Mouse (Mus musculus) gastrocnemius, postnatal 36 days (tissue): ENCODE measurements around the gene Tln2. TPM values are rescaled to one million over a fixed set of nuclear protein-coding genes. Genes with fewer than 3 reads are reported as not detected.

ENCODE experiments used
- DNase-seq, 2 experiments: peaks; one replicate each; pipeline ENCODE4 v3.0.0; 2022
- intact Hi-C: fragments of 180-260 bp; cut with DNase I; formaldehyde crosslinking; loops from one replicate; pipeline ENCODE4 v1.15.1; 2025
- total RNA-seq, 2 experiments: library from RNA; stranded (reverse); gene quantifications; 2 replicates each; pipeline ENCODE4 v1.2.3; 2021

The Tln2 gene
- total RNA-seq, 2 experiments from 2014 or later: 88.5 to 96.5 TPM

GRCm38 (mm10) chr9:67396446-67396845 lies 163.1 kb downstream of the Tln2 start:
- intact Hi-C loops: no loop called here
- no peak for DNase-seq

GRCm38 (mm10) chr9:67384028-67384590 lies 175.4 kb downstream of the Tln2 start:
- intact Hi-C loops: no loop called here
- no peak for DNase-seq

DNA sequence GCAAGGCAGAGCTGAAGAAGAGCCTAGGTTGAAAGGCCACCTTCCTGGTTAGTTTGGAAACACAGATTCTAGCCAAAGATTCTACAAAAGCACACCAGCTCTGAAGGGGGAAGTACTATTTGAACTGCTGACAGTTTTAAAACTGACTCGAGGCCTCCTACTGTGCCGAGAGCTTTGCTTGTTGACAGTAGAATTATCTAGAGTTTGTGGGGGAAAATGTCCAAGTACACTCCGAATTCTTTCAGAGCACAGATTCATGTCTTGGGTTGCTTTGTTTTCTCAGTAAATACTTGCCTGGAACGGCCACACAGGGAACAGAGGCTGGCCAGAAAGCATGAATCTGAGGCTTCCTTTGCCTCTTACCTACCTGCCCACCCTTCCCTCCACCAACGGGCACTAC lies 179.4 kb downstream of the Tln2 start:
- DNase-seq: no peak
- intact Hi-C loops: no loop called here

GRCm38 (mm10) chr9:67378772-67379171 lies 180.7 kb downstream of the Tln2 start:
- intact Hi-C loops: no loop called here

DNA sequence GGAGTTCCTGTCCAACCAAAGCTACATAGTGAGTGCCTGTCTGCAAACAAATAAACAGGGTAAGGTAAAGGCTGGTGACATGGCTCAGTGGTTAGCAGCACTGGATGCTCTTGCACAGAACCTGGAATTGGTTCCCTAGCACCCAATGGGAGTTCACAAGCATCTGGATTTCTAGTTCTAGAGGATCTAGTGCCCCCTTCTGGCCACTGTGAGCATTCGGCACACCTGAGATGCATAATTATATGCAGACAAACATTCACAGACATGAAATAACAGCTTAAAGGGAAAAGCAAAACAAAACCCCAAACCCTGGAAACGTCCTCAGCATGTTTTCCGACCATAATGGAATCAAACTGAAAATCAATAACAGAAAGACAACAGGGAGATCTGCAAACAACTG lies 191.4 kb downstream of the Tln2 start:
- no peak for DNase-seq
- intact Hi-C loops: no loop called here

More at GRCm38 (mm10) chr9:67378772-67379171, 180.7 kb downstream of the Tln2 start:
- no peak for DNase-seq

DNA sequence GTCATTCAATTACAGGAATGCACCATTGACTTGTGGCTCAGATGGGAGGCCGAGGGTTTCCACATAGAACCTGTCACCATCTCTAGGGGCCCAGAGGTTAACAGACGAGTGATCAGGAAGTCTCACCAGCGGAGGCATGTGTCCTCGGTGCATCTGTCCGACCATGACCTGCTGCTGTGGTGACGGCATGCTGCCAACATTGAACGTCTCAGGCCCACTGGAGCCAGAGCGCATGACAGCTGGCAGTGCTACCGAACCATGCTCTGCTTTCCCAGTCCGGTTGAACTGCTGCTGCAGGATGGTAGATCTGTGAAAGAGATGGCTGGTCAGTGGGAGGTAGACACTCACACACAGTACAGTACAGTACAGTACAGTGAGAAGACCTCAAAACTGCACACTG lies 197.0 kb downstream of the Tln2 start:
- intact Hi-C loops: no loop called here
- DNase-seq: no peak

- intact Hi-C loops: no loop called here
- DNase-seq: no peak
These were observed 197.4 kb downstream of the Tln2 start for GRCm38 (mm10) chr9:67362053-67362452.

DNA sequence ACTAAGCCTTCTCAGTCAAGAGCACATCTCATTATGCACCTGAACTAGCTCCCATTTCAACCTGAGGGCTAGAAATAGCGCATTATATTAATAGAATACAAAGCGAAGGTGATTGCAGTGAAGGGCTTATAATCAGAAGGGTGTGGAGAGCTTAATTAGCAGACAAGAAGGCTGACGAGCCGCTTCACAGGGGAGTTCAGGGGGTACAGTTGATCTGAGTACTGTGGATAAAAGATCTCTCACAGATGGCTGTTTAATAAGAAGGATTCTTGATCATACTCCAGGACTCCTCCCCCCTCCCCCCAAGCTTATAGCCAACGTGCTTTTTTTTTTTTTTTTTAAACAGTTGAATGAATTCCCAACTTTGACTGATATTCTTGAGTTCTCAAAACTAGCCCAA lies 198.0 kb downstream of the Tln2 start:
- intact Hi-C loops: no loop called here
- DNase-seq: no peak

- intact Hi-C loops: no loop called here
- DNase-seq: no peak
These were observed 205.1 kb downstream of the Tln2 start for GRCm38 (mm10) chr9:67354356-67354755.

GRCm38 (mm10) chr9:67353365-67353764 lies 206.1 kb downstream of the Tln2 start:
- intact Hi-C loops: no loop called here
- DNase-seq: no peak

- intact Hi-C loops: no loop called here
- DNase-seq: no peak
These were observed 210.5 kb downstream of the Tln2 start for GRCm38 (mm10) chr9:67348983-67349382.

- intact Hi-C loops: no loop called here
- no peak for DNase-seq
These were observed 212.3 kb downstream of the Tln2 start for GRCm38 (mm10) chr9:67347184-67347583.

GRCm38 (mm10) chr9:67331281-67331680 lies 228.2 kb downstream of the Tln2 start:
- intact Hi-C loops: no loop called here
- no peak for DNase-seq

DNA sequence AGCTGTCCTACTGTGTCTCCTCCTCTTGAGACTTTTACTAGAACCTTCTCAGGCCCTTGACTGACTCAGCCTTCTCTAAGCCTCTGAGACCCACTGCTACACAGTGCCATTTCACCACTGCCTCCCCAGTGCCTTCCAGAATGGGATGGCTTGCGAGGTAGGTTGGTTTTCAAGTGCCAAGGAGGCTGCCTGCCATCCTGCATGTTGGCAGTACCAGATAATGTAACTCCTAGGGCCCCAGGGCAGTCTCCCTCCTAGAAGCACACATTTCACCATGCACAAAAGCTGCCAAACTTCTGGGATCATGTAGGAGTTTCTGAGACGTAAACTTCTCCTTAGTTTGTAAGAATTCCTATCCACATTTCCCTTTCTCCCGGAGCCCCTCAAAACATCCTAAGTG lies 231.1 kb downstream of the Tln2 start:
- intact Hi-C loops: no loop called here
- DNase-seq: no peak

DNA sequence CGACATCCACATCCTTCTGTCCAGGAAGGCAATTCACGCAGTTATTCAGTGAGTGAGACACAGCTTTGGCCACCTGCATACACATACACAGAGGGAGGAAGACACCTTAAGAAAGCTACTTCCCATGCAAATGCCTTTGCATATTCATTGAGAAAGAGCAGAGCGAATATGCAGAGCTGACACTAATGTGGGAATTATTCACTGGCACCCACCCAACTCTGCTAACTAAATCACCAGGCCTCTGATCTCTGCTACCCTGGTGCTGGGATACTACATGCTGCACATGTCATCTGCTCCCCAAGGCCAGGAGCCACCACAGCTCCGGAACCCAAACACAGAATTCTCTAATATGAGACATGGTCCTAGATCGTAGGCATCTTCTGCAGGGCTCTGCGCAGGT lies 237.6 kb downstream of the Tln2 start:
- no peak for DNase-seq
- intact Hi-C loops: no loop called here

GRCm38 (mm10) chr9:67315356-67315755 lies 244.1 kb downstream of the Tln2 start:
- intact Hi-C loops: loop anchor here (10.0 kb wide), 1 partner anchor 319 kb away; no protein-coding TSS in a partner anchor

GRCm38 (mm10) chr9:67304992-67305391 lies 254.5 kb downstream of the Tln2 start:
- DNase-seq: no peak
- intact Hi-C loops: no loop called here

More at GRCm38 (mm10) chr9:67315356-67315755, 244.1 kb downstream of the Tln2 start:
- DNase-seq: peak in 1 of 2 experiments; percentile 34

DNA sequence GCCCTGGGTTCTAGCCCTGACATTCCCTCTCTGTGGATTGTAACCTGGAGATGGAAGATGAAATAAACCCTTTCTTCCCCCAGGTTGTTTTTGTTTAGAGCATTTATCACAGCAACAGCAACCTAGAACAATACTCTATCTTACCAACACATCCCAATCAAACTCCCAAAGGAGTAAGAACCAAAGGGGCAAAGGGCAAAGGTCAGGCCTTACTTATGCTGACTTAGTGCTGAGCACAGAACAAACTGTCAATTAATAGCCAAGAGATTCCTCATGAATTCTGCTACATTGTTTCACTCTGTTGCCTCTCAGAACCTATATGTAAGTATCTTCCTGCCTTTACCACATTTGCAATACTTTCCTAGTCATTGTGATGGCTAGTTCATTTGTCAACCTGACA lies 255.5 kb downstream of the Tln2 start:
- intact Hi-C loops: no loop called here

GRCm38 (mm10) chr9:67303038-67303437 lies 256.5 kb downstream of the Tln2 start:
- no peak for DNase-seq
- intact Hi-C loops: no loop called here

More for the DNA sequence above, 255.5 kb downstream of the Tln2 start:
- DNase-seq: no peak

DNA sequence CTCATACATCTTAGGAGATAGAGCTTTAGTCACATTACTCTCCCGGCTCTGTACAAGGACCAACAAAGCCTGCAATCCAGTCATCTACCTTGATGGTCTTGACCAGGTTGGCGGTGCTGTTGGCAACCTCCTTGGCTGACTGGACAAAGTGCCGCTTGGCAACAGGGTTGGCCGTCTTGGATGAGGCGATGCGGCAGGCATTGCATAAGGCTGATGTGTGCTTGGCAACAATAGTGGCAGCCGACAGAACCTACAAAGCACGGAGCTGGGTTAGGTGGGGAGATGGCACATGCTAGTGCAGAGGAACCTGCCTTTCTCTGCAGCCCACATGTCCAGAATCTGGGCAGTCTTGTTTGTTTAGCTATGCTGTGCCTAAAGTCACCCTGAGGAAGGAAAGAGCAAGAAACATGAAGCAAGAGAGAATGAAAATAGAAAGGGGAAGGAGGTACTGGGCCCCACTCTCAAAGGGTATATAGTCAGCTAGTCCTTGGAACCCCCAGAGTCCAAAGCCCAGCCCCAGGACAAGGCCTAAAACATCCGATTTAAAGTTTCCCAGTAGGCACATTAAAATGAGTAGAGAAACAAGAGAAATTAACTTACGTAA lies 257.0 kb downstream of the Tln2 start:
- intact Hi-C loops: no loop called here
- no peak for DNase-seq

GRCm38 (mm10) chr9:67301571-67301970 lies 257.9 kb downstream of the Tln2 start:
- intact Hi-C loops: no loop called here
- DNase-seq: no peak

- DNase-seq: no peak
- intact Hi-C loops: no loop called here
These were observed 258.7 kb downstream of the Tln2 start for GRCm38 (mm10) chr9:67300769-67301168.

DNA sequence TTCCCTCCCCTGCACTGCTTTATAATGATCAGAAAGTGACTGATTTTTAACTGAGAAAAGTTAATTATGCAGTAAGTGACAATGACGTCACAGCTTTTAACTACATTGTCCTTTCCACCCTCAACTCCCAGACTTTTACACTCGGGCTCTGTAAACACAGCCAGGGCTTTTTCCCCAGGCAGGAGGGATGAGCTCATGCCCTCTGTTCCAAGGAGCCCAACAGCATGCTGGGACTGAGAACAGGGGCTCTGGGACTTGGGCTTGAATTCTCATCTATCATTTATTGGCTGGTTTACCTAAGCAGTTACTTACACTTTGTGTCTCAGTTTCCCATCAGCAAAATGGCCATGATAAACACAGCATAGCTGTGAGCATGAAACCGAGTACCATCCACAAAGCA lies 259.2 kb downstream of the Tln2 start:
- intact Hi-C loops: no loop called here

More for the DNA sequence above, 259.2 kb downstream of the Tln2 start:
- DNase-seq: no peak
